Mouse (Mus musculus): ENCODE results near the gene Bicd2. TPM values are rescaled to one million over a fixed set of nuclear protein-coding genes. Genes with fewer than 3 reads are reported as not detected.
"Not testable (repeated sequence)": the region's sequence is repeated elsewhere in the genome, so short reads cannot be mapped to it uniquely, and the experiment has no call there.

The Bicd2 gene
- polyA plus RNA-seq, 1 experiment from 2014 or later: 53.5 TPM

DNA sequence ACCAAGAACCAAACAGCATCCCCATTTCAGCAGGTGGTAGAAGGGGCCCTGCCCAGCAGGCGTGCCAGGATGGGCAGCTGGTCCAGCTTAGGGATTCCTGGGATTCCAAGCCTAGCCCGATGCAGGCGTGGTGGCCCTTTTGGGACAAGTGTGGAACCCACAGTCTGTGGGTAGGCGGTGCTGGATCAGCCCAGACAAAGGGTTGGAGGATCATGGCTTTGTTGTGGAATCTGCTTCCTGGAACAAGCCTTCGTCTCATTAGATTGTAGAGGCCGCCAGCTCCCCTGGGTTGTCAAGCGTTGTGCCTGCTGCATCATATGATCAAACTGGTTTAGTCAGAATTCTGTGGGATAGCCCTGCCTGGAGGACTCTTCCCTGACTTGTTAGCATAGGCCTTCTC, 21.0 kb downstream of the Bicd2 start:
- H3K9ac ChIP-seq: 0 out of 2 replicates have a peak overlapping the region, but pooled peaks have one; percentile 37
- no peaks in the 10 kb centered on the region for H3K27me3 ChIP-seq (replicated peaks)
- H3K36me3 ChIP-seq: peaks cover 11% of the 10 kb centered on the region
- peaks cover 73% of the 10 kb centered on the region for H3K4me1 ChIP-seq (replicated peaks)
- peak overlapping the region; percentile 56 for H3K27ac ChIP-seq (ENCODE audit: poor library complexity, severe bottlenecking)
- H3K9me3 ChIP-seq (replicated peaks): no peaks in the 10 kb centered on the region
- H3K4me3 ChIP-seq: no peak overlapping the region
- 71% methylated on average over 7 of the region's 7 CpGs for WGBS
- no peak for ATAC-seq (ENCODE audit: insufficient number of reproducible peaks, low FRiP score)
- 0 out of 2 replicates have a peak overlapping the region, but pooled peaks have one; percentile 6 for H3K4me2 ChIP-seq

DNA sequence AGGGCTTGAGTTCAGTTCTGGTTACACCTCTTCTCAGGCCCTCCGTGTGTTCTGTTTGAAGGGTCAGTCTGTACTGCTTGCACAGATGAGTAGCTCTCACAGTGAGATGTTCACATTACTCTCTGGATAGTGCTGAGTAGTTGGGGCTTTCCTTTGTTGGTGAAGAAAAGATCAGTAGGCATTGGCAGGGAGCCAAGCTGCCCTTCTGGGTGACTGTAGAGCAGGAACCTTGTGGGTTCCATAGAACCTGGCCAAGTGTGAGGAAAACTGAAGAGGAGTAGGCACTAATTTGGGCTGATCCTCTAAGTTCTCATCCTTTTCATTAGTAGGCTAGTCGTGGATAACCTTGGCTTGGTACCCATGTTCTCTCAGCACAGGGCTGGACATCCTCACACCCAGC, 21.4 kb downstream of the Bicd2 start:
- Histone ChIP-seq H3K27ac (ENCODE audit: poor library complexity, severe bottlenecking) (peak overlapping the region; percentile 56), H3K9ac (0 out of 2 replicates have a peak overlapping the region, but pooled peaks have one; percentile 37), H3K9me3 (replicated peaks) (no peaks in the 10 kb centered on the region), H3K4me3 (no peak overlapping the region), H3K4me1 (replicated peaks) (peaks cover 74% of the 10 kb centered on the region), H3K27me3 (replicated peaks) (no peaks in the 10 kb centered on the region), H3K36me3 (peaks cover 8% of the 10 kb centered on the region), H3K4me2 (no peak overlapping the region)
- no peak for ATAC-seq (ENCODE audit: insufficient number of reproducible peaks, low FRiP score)
- 79% methylated on average over 2 of the region's 2 CpGs for WGBS

DNA sequence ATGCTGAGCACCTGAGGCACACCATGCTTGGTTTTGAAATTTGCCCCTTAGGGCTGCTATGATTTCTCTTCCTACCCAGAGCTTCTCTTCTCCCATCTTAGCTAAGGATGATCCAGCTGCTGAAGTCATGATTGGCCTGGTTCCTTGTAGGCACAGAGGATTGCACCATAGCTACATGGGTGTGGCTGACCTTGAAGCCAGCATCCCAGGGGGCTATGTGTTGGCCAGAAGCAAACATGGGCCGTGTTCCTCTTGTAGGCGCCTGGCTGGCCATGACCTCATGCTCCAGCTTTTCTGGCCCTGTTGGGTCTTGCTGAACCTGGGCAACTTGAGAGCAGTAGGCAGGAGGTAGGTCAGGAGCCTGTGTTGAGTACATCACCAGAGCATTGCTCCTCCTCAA, 23.3 kb downstream of the Bicd2 start:
- ATAC-seq (ENCODE audit: insufficient number of reproducible peaks, low FRiP score): no peak
- 77% methylated on average over 2 of the region's 2 CpGs for WGBS
- H3K9ac ChIP-seq: no peak overlapping the region

DNA sequence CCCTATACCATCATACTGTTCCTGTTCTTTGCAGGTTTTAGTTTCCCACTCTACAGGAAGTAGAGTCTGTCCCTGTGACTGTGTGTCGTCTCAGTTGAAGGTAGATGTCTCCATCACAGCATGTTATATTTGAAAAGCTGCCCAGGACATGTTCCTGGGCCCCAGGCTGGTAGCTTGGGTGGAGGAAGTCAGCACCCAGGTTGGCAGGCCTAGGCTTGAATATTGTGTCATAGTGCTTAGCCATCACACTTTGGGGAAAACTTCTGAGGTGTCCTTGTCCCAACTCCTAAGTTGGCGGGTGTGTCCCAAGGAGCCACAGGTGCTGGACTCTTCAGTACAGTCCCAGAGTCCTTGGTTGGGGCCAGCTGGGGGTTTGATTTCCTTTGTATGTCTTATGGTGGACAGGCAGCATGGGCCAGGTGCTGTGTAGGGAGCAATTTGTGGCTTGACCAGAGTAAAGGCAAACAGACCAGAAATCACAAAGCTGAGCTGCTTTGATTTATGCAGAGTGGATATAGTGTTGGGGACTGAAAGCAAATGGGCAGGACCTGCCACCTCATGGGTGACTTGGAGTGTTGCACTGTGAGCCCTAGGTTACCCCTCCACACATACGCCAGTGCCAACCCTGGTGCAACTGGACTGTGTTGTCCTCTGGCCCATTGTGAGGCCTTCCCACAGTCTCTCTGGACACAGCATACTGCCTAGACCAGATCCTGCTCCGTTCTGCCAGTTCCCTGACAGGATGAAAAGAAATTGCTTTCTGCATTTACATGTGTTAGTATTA, 26.5 kb downstream of the Bicd2 start:
- ATAC-seq (ENCODE audit: insufficient number of reproducible peaks, low FRiP score): no peak
- WGBS: 80% methylated on average over 4 of the region's 4 CpGs
- Histone ChIP-seq H3K27ac (ENCODE audit: poor library complexity, severe bottlenecking) (peak overlapping the region; percentile 11; the same call in 1 of the 2 replicates), H3K4me2 (no peak overlapping the region), H3K36me3 (peaks cover 21% of the 10 kb centered on the region), H3K9ac (no peak overlapping the region), H3K4me1 (replicated peaks) (peaks cover 82% of the 10 kb centered on the region), H3K27me3 (replicated peaks) (no peaks in the 10 kb centered on the region), H3K4me3 (no peak overlapping the region), H3K9me3 (replicated peaks) (no peaks in the 10 kb centered on the region)

More for the DNA sequence above, 23.3 kb downstream of the Bicd2 start:
- Histone ChIP-seq H3K36me3 (peaks cover 8% of the 10 kb centered on the region), H3K27ac (ENCODE audit: poor library complexity, severe bottlenecking) (no peak overlapping the region), H3K4me2 (no peak overlapping the region), H3K9me3 (replicated peaks) (no peaks in the 10 kb centered on the region), H3K4me1 (replicated peaks) (peaks cover 77% of the 10 kb centered on the region), H3K4me3 (no peak overlapping the region), H3K27me3 (replicated peaks) (no peaks in the 10 kb centered on the region)

DNA sequence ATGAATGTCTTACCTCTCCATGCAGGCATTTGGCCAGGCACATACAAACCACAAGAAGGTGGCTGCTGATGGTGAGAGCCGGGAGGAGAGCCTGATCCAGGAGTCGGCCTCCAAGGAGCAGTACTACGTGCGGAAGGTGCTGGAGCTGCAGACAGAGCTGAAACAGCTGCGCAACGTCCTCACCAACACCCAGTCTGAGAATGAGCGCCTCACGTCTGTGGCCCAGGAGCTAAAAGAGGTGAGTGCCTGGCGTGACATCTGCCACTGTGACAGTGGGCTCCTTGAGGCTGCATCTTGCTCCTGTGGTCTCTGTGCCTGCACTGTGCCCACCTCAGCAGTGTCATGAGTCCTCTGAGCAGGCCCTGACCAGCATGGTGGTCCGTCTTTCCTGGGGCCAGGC, 28.0 kb downstream of the Bicd2 start:
- Histone ChIP-seq H3K9me3 (replicated peaks) (no peaks in the 10 kb centered on the region), H3K4me1 (replicated peaks) (peaks cover 74% of the 10 kb centered on the region), H3K27me3 (replicated peaks) (no peaks in the 10 kb centered on the region), H3K9ac (no peak overlapping the region), H3K4me3 (no peak overlapping the region), H3K27ac (ENCODE audit: poor library complexity, severe bottlenecking) (peak overlapping the region; percentile 8; the same call in 1 of the 2 replicates), H3K36me3 (peaks cover 29% of the 10 kb centered on the region), H3K4me2 (no peak overlapping the region)
- no peak for ATAC-seq (ENCODE audit: insufficient number of reproducible peaks, low FRiP score)
- 91% methylated on average over 10 of the region's 10 CpGs for WGBS

DNA sequence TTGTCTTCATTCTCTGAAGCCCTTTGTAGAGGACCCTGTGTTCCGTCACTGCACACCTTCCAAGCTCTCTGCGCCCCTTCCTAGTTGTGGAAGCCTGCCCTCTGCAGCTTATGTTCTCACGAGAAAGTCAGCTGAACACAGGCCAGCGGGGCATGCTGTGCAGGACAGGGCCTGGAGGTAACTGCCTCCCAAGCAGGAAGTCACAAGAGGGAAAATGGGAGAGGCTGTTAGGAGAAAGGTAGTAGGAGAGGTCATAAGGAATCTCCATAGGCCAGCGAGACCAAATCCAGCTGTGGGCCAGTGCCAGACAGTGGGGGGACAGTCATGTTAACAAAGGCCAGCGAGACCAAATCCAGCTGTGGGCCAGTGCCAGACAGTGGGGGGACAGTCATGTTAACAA, 28.8 kb downstream of the Bicd2 start:
- not testable (repeated sequence) for H3K4me3 ChIP-seq; H3K9me3 ChIP-seq (replicated peaks); H3K27me3 ChIP-seq (replicated peaks); H3K9ac ChIP-seq; ATAC-seq (ENCODE audit: insufficient number of reproducible peaks, low FRiP score); H3K4me2 ChIP-seq
- H3K27ac ChIP-seq (ENCODE audit: poor library complexity, severe bottlenecking): 0 out of 2 replicates have a peak overlapping the region, but pooled peaks have one; percentile 78
- H3K36me3 ChIP-seq: peaks cover 37% of the 10 kb centered on the region
- 63% methylated on average over 6 of the region's 6 CpGs for WGBS
- peaks cover 71% of the 10 kb centered on the region for H3K4me1 ChIP-seq (replicated peaks)

DNA sequence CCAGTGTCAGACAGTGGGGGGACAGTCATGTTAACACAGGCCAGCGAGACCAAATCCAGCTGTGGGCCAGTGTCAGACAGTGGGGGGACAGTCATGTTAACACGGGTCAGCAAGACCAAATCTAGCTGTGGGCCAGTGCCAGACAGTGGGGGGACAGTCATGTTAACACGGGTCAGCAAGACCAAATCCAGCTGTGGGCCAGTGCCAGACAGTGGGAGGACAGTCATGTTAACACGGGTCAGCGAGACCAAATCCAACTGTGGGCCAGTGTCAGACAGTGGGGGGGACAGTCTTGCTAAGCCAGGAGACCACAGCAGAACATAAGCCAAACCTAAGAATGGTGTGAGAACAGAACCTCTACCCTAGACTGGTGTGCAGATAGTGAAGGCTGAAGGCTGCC, 29.5 kb downstream of the Bicd2 start:
- not testable (repeated sequence) for H3K27me3 ChIP-seq (replicated peaks); H3K4me3 ChIP-seq; H3K4me2 ChIP-seq; H3K9me3 ChIP-seq (replicated peaks); ATAC-seq (ENCODE audit: insufficient number of reproducible peaks, low FRiP score)
- H3K27ac ChIP-seq (ENCODE audit: poor library complexity, severe bottlenecking): peak overlapping the region; percentile 78
- peaks cover 42% of the 10 kb centered on the region for H3K36me3 ChIP-seq
- H3K4me1 ChIP-seq (replicated peaks): peaks cover 69% of the 10 kb centered on the region
- 0 out of 2 replicates have a peak overlapping the region, but pooled peaks have one; percentile 59 for H3K9ac ChIP-seq
- WGBS: 75% methylated on average over 5 of the region's 5 CpGs

DNA sequence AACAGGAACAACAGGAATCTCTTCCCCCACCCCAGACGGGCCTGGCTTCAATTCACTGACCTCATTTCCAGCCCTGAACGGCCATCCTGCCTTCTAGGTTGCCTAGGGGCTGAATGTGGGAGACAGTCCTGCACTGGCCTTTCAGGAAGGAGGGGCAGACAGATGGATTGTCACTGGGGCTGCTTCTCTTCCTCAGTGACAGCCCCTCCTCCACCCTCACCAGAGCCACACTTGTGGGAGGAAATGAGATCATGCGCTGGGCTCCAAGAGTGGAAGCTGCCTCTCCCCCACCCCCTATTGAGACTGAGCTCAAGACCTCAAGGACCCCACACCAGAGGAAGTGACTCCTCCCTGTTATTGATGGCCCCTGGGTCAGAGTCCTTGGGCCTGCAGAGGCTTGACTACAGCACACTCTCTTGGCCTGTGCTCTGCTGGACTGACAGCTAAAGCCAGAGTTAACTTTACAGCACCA, 30.1 kb downstream of the Bicd2 start:
- no peak overlapping the region for H3K4me2 ChIP-seq
- H3K27me3 ChIP-seq (replicated peaks): no peaks in the 10 kb centered on the region
- H3K9me3 ChIP-seq (replicated peaks): no peaks in the 10 kb centered on the region
- 23% methylated on average over 3 of the region's 3 CpGs for WGBS
- H3K4me1 ChIP-seq (replicated peaks): peaks cover 63% of the 10 kb centered on the region
- H3K9ac ChIP-seq: 0 out of 2 replicates have a peak overlapping the region, but pooled peaks have one; percentile 59
- ATAC-seq (ENCODE audit: insufficient number of reproducible peaks, low FRiP score): peak; percentile 84
- no peak overlapping the region for H3K4me3 ChIP-seq
- peak overlapping the region; percentile 78 for H3K27ac ChIP-seq (ENCODE audit: poor library complexity, severe bottlenecking)
- H3K36me3 ChIP-seq: peaks cover 48% of the 10 kb centered on the region

DNA sequence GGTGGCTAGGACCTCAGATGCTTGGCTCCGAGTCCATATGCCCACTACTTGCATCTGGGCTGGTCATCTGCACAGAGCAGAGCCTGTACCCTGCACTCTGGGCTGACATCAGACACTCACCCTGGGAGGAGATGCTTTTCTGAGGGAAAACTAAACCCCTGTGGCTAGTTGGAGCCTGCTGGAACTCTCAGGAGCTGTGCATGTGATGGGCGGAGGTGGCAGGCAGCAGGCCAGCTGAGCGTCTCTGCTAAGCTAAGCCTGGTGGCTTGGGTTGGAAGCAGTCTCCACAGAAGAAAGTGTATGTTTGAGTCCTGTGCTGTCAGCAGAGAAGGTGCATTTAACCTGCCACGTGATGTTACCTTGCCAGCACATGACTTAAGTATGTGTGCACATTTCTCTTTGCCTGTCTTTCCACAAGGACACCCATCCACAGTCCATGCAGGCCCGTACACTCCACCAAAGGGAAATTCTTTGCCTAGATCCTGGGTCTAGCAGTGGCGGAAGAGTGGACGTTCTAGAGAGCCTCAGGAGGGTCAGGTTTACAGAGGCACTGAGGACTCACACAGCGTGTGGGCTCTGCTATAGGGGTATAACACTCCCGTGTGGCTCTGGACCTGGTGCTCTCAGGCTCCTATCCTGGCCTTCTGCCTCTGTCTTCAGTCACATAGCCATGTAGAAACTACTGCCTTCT, 31.1 kb downstream of the Bicd2 start:
- peak overlapping the region; percentile 78; the same call in 1 of the 2 replicates for H3K27ac ChIP-seq (ENCODE audit: poor library complexity, severe bottlenecking)
- H3K4me2 ChIP-seq: no peak overlapping the region
- H3K9me3 ChIP-seq (replicated peaks): no peaks in the 10 kb centered on the region
- H3K4me3 ChIP-seq: no peak overlapping the region
- WGBS: 92% methylated on average over 9 of the region's 9 CpGs
- H3K36me3 ChIP-seq: peaks cover 57% of the 10 kb centered on the region
- H3K4me1 ChIP-seq (replicated peaks): peaks cover 53% of the 10 kb centered on the region
- ATAC-seq (ENCODE audit: insufficient number of reproducible peaks, low FRiP score): no peak
- peak overlapping the region; percentile 14; the same call in 1 of the 2 replicates for H3K9ac ChIP-seq
- no peaks in the 10 kb centered on the region for H3K27me3 ChIP-seq (replicated peaks)

DNA sequence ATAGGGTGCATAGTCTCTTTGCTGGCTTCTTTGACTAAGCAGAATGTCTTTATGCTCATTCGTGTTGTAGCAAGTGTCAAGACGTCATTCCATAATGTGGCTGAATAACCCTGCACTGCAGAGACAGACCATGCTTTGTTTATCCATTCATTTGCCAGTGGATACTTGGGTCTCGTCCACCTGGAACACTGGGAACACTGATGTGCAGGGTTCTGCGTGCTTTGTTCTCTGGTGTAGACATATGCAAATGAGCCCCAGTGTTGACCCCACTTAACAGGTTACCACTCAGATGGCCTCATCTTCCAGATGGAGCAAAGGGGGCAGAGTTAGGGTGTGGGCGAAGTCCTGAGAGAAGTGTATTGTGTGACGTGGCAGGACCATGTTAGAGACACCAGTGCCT, 32.9 kb downstream of the Bicd2 start:
- H3K9me3 ChIP-seq (replicated peaks): no peaks in the 10 kb centered on the region
- no peak overlapping the region for H3K4me3 ChIP-seq
- H3K4me1 ChIP-seq (replicated peaks): peaks cover 40% of the 10 kb centered on the region
- no peak overlapping the region for H3K9ac ChIP-seq
- no peak overlapping the region for H3K4me2 ChIP-seq
- H3K27me3 ChIP-seq (replicated peaks): no peaks in the 10 kb centered on the region
- peaks cover 72% of the 10 kb centered on the region for H3K36me3 ChIP-seq
- 74% methylated on average over 6 of the region's 6 CpGs for WGBS
- no peak for ATAC-seq (ENCODE audit: insufficient number of reproducible peaks, low FRiP score)
- no peak overlapping the region for H3K27ac ChIP-seq (ENCODE audit: poor library complexity, severe bottlenecking)

DNA sequence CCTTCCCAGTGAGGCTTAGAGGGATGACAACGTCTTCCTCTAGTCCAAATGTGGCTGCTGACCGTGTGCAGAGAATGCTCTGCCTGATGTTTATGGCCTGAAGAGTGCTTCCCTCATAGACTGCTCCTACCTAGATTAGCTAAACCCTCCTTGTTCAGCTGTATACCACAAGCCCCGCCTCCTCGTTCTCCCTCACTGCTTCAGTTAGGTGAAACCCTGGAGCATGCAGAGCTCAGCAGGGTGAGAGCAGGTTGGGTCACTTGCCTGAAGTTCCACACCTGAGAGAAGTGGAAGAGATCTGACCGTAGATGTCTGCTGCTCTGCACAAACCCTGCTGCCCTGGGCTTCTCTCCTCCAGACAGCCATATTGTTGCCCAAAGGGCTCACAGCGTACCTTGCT, 33.3 kb downstream of the Bicd2 start:
- no peak for ATAC-seq (ENCODE audit: insufficient number of reproducible peaks, low FRiP score)
- WGBS: 87% methylated on average over 6 of the region's 6 CpGs
- H3K36me3 ChIP-seq: peaks cover 72% of the 10 kb centered on the region

More for the DNA sequence above, 33.3 kb downstream of the Bicd2 start:
- Histone ChIP-seq H3K27me3 (replicated peaks) (no peaks in the 10 kb centered on the region), H3K9me3 (replicated peaks) (no peaks in the 10 kb centered on the region), H3K27ac (ENCODE audit: poor library complexity, severe bottlenecking) (no peak overlapping the region), H3K4me1 (replicated peaks) (peaks cover 40% of the 10 kb centered on the region), H3K4me2 (no peak overlapping the region), H3K9ac (no peak overlapping the region), H3K4me3 (no peak overlapping the region)
